Mouse (Mus musculus): ENCODE measurements around the gene Klrg2. TPM values are rescaled to one million over a fixed set of nuclear protein-coding genes. Genes with fewer than 3 reads are reported as not detected.

The Klrg2 gene
- polyA plus RNA-seq, 1 experiment from 2014 or later: 0.24 TPM

DNA sequence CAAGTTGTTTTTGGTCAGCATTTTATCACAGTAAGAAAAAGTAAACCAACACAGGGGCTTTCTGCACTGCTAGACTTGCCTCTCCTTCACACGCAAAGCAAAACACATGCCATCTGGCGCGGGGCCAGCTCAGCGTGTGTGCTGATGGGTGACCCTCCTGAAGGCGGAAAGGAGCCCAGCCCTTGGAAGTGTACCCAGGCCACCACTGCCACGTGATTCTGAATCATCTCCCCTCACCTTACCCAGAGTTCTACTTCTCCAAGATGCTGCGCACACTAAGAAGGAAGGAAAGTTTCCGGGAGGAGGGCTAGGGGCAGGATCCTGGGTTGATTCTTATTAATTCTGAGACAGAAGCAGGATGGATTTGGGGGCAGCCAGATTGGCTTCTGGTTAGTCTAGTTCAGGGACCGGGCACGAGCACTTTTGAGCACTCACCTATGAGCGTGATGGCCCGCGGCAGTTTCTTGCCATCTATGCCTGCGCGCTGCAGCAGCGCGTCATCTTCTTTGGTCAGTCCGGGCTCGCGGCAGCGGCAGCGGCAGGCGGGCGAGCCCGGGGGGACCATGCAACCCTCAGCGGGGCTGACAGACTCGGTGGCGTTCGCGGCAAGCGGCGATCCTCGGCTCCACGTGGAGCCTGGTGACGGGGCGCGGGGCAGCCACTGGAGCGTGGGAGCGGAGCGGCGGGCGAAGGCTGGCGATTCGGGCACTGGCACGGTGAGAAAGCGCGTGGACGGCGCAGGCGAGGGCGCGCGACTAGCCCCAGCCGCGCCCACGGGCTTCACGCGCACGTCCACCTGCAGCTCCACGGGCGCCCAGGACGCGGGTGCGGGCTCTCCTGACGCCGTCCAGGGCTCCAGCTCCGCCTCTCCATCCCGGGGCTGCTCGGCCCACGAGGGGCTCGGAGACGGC lies 846 bp downstream of the Klrg2 start:
- Histone ChIP-seq H3K4me3 (ENCODE audit: low read length) (peak overlapping the region; percentile 50), H3K9me3 (ENCODE audit: control insufficient read depth, low read length) (no peaks in the 10 kb centered on the region), H3K4me1 (ENCODE audit: control insufficient read depth, insufficient read depth, low read length) (peaks cover 5% of the 10 kb centered on the region; the same call in 1 of the 2 replicates), H3K27ac (ENCODE audit: low read depth, low read length) (no peak overlapping the region), H3K27me3 (ENCODE audit: control insufficient read depth, insufficient read depth, low read length) (peaks cover 67% of the 10 kb centered on the region), H3K9ac (ENCODE audit: low read depth, low read length) (peak overlapping the region; percentile 51), H3K4me2 (replicated peaks; ENCODE audit: low read depth, low read length) (peak overlapping the region; percentile 99), H3K36me3 (ENCODE audit: control insufficient read depth, insufficient read depth, low read length) (no peaks in the 10 kb centered on the region)
- 2% methylated on average over 57 of the region's 72 CpGs for WGBS
- ATAC-seq (ENCODE audit: low FRiP score, low TSS enrichment): peak; percentile 60

DNA sequence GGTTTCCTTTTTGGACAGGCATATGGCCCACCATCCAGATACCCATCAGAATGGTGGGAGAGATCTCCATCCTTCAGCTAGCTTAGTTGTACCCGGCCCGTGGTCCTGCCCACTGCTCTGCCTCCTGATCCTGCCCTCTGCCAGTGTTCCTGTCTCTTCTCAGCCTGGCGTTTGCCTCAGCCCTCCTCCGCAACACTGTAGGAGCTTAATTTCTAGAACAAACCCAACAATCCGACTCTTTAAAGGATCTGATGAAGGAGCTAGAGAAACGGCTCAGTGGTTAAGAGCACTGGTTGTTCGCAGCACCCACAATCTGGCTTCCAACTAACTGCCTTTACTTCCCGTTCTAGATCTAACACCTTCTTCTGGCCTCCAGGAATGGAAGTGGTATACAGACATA lies 2.6 kb downstream of the Klrg2 start:
- H3K27me3 ChIP-seq (ENCODE audit: control insufficient read depth, insufficient read depth, low read length): peaks cover 50% of the 10 kb centered on the region
- H3K4me3 ChIP-seq (ENCODE audit: low read length): no peak overlapping the region
- no peaks in the 10 kb centered on the region for H3K9me3 ChIP-seq (ENCODE audit: control insufficient read depth, low read length)
- 77% methylated on average over 8 of the region's 8 CpGs for WGBS
- H3K9ac ChIP-seq (ENCODE audit: low read depth, low read length): no peak overlapping the region
- no peak overlapping the region for H3K4me2 ChIP-seq (replicated peaks; ENCODE audit: low read depth, low read length)
- H3K4me1 ChIP-seq (ENCODE audit: control insufficient read depth, insufficient read depth, low read length): peaks cover 5% of the 10 kb centered on the region; the same call in 1 of the 2 replicates
- ATAC-seq (ENCODE audit: low FRiP score, low TSS enrichment): no peak
- no peaks in the 10 kb centered on the region for H3K36me3 ChIP-seq (ENCODE audit: control insufficient read depth, insufficient read depth, low read length)
- no peak overlapping the region for H3K27ac ChIP-seq (ENCODE audit: low read depth, low read length)

DNA sequence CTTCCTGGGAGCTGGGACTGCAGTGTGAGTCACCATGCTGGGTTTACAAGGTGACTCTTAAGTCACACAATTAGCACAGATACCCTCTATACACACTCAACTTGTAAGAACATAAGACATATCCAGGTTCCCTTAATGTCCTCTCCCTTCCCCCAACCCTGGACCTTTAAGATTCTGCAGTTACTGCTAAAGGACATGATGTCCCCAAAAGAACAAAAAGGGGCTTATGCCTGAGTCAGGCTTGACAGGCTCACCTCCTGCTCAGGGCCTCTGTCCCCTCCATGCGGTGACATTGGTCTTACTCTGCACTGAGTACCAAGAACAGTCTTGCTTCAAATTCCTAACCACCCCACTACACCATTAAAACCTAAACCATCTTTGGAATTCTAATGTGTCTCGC lies 4.2 kb downstream of the Klrg2 start:
- H3K4me3 ChIP-seq (ENCODE audit: low read length): no peak overlapping the region
- H3K4me2 ChIP-seq (replicated peaks; ENCODE audit: low read depth, low read length): no peak overlapping the region
- peaks cover 38% of the 10 kb centered on the region for H3K27me3 ChIP-seq (ENCODE audit: control insufficient read depth, insufficient read depth, low read length)
- ATAC-seq (ENCODE audit: low FRiP score, low TSS enrichment): no peak
- 78% methylated on average over 2 of the region's 2 CpGs for WGBS
- peaks cover 5% of the 10 kb centered on the region; the same call in 1 of the 2 replicates for H3K4me1 ChIP-seq (ENCODE audit: control insufficient read depth, insufficient read depth, low read length)
- H3K9me3 ChIP-seq (ENCODE audit: control insufficient read depth, low read length): no peaks in the 10 kb centered on the region
- H3K27ac ChIP-seq (ENCODE audit: low read depth, low read length): no peak overlapping the region
- no peaks in the 10 kb centered on the region for H3K36me3 ChIP-seq (ENCODE audit: control insufficient read depth, insufficient read depth, low read length)
- H3K9ac ChIP-seq (ENCODE audit: low read depth, low read length): no peak overlapping the region

DNA sequence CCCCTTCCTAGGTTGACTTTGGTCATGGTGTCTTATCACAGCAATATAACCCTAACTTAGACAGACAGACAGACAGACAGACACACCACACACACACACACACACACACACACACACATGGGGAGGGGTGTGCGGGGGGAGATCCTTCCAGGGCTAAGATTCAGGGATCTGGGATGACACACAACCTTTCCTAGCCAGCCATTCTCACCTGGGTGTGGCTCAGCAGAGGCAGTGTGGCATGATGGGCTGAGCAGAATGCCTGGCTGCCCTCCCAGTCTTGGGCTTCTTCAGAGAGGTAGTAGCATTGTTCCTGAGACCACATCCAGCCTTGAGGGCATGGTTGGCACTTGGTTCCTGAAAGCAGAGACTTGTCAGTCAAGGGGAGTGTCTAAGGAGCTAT lies 7.5 kb downstream of the Klrg2 start:
- no peak for ATAC-seq (ENCODE audit: low FRiP score, low TSS enrichment)
- 94% methylated on average over 1 of the region's 1 CpGs for WGBS
- Histone ChIP-seq H3K4me3 (ENCODE audit: low read length) (no peak overlapping the region), H3K27me3 (ENCODE audit: control insufficient read depth, insufficient read depth, low read length) (peaks cover 14% of the 10 kb centered on the region), H3K4me1 (ENCODE audit: control insufficient read depth, insufficient read depth, low read length) (no peaks in the 10 kb centered on the region), H3K9me3 (ENCODE audit: control insufficient read depth, low read length) (no peaks in the 10 kb centered on the region), H3K36me3 (ENCODE audit: control insufficient read depth, insufficient read depth, low read length) (no peaks in the 10 kb centered on the region), H3K4me2 (replicated peaks; ENCODE audit: low read depth, low read length) (no peak overlapping the region), H3K27ac (ENCODE audit: low read depth, low read length) (no peak overlapping the region), H3K9ac (ENCODE audit: low read depth, low read length) (no peak overlapping the region)

DNA sequence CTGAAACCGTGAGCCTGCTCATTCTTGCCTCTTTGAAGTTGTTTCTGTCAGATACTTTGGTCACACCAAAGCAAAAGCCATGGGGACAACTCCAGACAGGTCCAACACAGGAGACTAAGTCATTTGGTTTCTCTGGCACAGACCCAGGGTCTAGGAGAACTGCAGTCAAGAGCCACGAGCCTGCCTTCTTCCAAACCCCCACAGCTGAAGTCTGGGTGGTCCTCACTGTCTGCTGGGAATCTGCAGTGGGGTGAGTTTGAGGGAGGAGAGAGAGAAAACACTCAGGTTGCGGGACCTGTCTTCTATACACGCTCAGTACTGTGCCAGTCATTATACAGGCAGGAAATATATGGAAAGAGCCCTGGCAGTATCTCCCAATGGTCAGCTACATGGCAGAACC lies 9.6 kb downstream of the Klrg2 start:
- H3K9me3 ChIP-seq (ENCODE audit: control insufficient read depth, low read length): no peaks in the 10 kb centered on the region
- no peak overlapping the region for H3K4me3 ChIP-seq (ENCODE audit: low read length)
- H3K36me3 ChIP-seq (ENCODE audit: control insufficient read depth, insufficient read depth, low read length): no peaks in the 10 kb centered on the region
- no peak overlapping the region for H3K27ac ChIP-seq (ENCODE audit: low read depth, low read length)
- H3K4me2 ChIP-seq (replicated peaks; ENCODE audit: low read depth, low read length): no peak overlapping the region
- no peaks in the 10 kb centered on the region for H3K4me1 ChIP-seq (ENCODE audit: control insufficient read depth, insufficient read depth, low read length)
- 81% methylated on average over 4 of the region's 4 CpGs for WGBS
- no peak overlapping the region for H3K9ac ChIP-seq (ENCODE audit: low read depth, low read length)
- H3K27me3 ChIP-seq (ENCODE audit: control insufficient read depth, insufficient read depth, low read length): no peaks in the 10 kb centered on the region
- ATAC-seq (ENCODE audit: low FRiP score, low TSS enrichment): no peak

DNA sequence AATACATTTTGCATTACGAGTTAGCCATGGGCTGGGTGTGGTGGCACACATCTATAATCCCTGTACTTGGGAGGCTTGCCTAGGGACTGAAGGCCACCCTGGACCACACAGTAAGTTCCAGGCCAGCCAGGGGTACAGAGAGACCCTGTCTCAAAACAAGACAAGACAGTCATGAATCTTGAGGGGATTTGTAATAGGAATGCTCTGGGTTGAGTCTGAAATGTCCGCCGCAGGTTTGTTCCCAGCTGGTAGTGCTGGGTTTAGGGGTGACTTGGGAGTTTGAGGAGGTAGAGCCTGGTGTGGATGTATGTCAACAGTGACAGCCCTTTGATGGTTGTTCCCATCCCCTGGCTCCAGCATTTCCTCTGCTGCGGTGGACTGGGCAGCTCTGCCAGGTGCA lies 10.0 kb downstream of the Klrg2 start:
- Histone ChIP-seq H3K4me3 (ENCODE audit: low read length) (no peak overlapping the region), H3K27me3 (ENCODE audit: control insufficient read depth, insufficient read depth, low read length) (no peaks in the 10 kb centered on the region), H3K4me2 (replicated peaks; ENCODE audit: low read depth, low read length) (no peak overlapping the region), H3K36me3 (ENCODE audit: control insufficient read depth, insufficient read depth, low read length) (no peaks in the 10 kb centered on the region), H3K9me3 (ENCODE audit: control insufficient read depth, low read length) (no peaks in the 10 kb centered on the region), H3K27ac (ENCODE audit: low read depth, low read length) (no peak overlapping the region), H3K4me1 (ENCODE audit: control insufficient read depth, insufficient read depth, low read length) (no peaks in the 10 kb centered on the region), H3K9ac (ENCODE audit: low read depth, low read length) (no peak overlapping the region)
- ATAC-seq (ENCODE audit: low FRiP score, low TSS enrichment): no peak
- WGBS: 93% methylated on average over 4 of the region's 4 CpGs

DNA sequence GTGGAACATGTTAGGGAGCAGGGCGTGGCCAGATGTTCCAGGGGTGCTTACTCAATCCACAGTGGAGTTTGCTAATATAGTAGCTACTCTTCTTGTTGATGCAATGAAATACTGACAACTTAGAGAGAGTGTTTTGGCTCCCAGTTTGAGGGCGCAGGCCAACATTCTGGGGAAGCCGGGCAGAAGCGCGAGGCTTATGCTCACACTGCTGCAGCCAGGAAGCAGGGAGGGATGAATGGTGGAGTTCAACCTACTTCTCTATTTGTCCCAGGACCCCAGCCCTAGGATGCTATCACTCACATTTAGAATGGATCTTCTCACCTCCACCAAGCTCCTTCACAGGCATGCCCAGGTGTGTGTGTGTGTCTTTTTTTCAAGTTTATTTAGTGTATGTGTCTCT lies 11.0 kb downstream of the Klrg2 start:
- H3K9ac ChIP-seq (ENCODE audit: low read depth, low read length): no peak overlapping the region
- no peak overlapping the region for H3K27ac ChIP-seq (ENCODE audit: low read depth, low read length)
- no peak overlapping the region for H3K4me2 ChIP-seq (replicated peaks; ENCODE audit: low read depth, low read length)
- ATAC-seq (ENCODE audit: low FRiP score, low TSS enrichment): no peak
- 93% methylated on average over 5 of the region's 5 CpGs for WGBS
- peaks cover 3% of the 10 kb centered on the region; the same call in 1 of the 2 replicates for H3K36me3 ChIP-seq (ENCODE audit: control insufficient read depth, insufficient read depth, low read length)
- no peak overlapping the region for H3K4me3 ChIP-seq (ENCODE audit: low read length)
- H3K4me1 ChIP-seq (ENCODE audit: control insufficient read depth, insufficient read depth, low read length): no peaks in the 10 kb centered on the region
- H3K9me3 ChIP-seq (ENCODE audit: control insufficient read depth, low read length): no peaks in the 10 kb centered on the region
- no peaks in the 10 kb centered on the region for H3K27me3 ChIP-seq (ENCODE audit: control insufficient read depth, insufficient read depth, low read length)

DNA sequence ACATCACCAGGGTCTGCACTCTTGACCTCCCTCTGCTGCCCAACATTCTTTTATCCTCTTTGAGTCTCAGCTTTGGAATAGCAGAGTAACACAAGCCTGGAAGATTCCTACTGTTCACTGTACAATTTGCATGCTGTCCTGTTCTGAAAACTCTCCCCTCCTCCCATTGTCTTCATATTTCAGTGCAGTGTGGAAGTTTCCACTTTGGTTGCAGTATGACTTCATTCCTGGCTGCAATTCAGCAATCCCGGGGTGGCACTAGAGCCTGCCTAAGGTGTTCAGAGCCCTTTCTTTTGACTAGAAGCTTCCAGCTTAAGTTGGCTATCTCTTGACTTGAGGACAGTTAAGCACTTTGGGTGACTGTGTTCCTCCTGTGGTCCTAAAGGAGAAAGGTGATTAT lies 12.6 kb downstream of the Klrg2 start:
- no peaks in the 10 kb centered on the region for H3K27me3 ChIP-seq (ENCODE audit: control insufficient read depth, insufficient read depth, low read length)
- H3K4me2 ChIP-seq (replicated peaks; ENCODE audit: low read depth, low read length): no peak overlapping the region
- no peak overlapping the region for H3K9ac ChIP-seq (ENCODE audit: low read depth, low read length)
- ATAC-seq (ENCODE audit: low FRiP score, low TSS enrichment): no peak
- H3K4me1 ChIP-seq (ENCODE audit: control insufficient read depth, insufficient read depth, low read length): no peaks in the 10 kb centered on the region
- H3K27ac ChIP-seq (ENCODE audit: low read depth, low read length): no peak overlapping the region
- 82% methylated on average over 1 of the region's 1 CpGs for WGBS
- H3K9me3 ChIP-seq (ENCODE audit: control insufficient read depth, low read length): no peaks in the 10 kb centered on the region
- peaks cover 9% of the 10 kb centered on the region for H3K36me3 ChIP-seq (ENCODE audit: control insufficient read depth, insufficient read depth, low read length)
- H3K4me3 ChIP-seq (ENCODE audit: low read length): no peak overlapping the region

DNA sequence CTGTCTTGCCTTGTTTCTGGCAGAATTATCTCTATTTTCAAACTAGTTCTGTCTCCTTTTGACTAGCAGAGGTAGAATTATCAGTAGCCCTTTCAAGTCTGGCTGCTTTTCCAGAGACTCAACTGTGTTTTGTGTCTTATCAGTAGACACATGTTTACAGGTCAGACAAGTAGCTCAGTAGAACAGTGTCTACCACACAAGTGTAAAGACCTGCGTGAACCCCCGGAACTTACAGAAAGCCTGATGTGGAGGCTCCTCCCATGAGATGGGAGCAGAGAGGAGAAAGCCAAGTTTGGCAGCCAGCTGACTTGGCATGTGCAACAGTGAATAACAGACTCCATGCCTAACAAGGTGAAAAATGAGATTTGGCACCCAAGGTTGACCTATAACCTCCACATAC lies 13.6 kb downstream of the Klrg2 start:
- H3K4me1 ChIP-seq (ENCODE audit: control insufficient read depth, insufficient read depth, low read length): no peaks in the 10 kb centered on the region
- H3K9me3 ChIP-seq (ENCODE audit: control insufficient read depth, low read length): no peaks in the 10 kb centered on the region
- H3K9ac ChIP-seq (ENCODE audit: low read depth, low read length): no peak overlapping the region
- H3K27ac ChIP-seq (ENCODE audit: low read depth, low read length): no peak overlapping the region
- no peaks in the 10 kb centered on the region for H3K27me3 ChIP-seq (ENCODE audit: control insufficient read depth, insufficient read depth, low read length)
- no peak overlapping the region for H3K4me3 ChIP-seq (ENCODE audit: low read length)
- ATAC-seq (ENCODE audit: low FRiP score, low TSS enrichment): no peak
- 88% methylated on average over 2 of the region's 2 CpGs for WGBS
- no peak overlapping the region for H3K4me2 ChIP-seq (replicated peaks; ENCODE audit: low read depth, low read length)
- H3K36me3 ChIP-seq (ENCODE audit: control insufficient read depth, insufficient read depth, low read length): peaks cover 12% of the 10 kb centered on the region

All from kidney, embryonic 14.5 days (tissue).